Mouse (Mus musculus) neural tube, embryonic 10.5 days (tissue): Measurements from ENCODE around the gene Mrps31.

Source experiments
- DNase-seq: peaks from one replicate; pipeline ENCODE4 v3.0.0-alpha.2; 2017; ENCODE audit warnings: low spot score; ENCODE audit errors: extremely low spot score

Gene Mrps31

GRCm38 (mm10) chr8:22411282-22411702 is at the start of gene Mrps31:
Gene Mrps31 (plus strand): TSS chr8:22411361.
- peak; percentile 78 for DNase-seq

DNA sequence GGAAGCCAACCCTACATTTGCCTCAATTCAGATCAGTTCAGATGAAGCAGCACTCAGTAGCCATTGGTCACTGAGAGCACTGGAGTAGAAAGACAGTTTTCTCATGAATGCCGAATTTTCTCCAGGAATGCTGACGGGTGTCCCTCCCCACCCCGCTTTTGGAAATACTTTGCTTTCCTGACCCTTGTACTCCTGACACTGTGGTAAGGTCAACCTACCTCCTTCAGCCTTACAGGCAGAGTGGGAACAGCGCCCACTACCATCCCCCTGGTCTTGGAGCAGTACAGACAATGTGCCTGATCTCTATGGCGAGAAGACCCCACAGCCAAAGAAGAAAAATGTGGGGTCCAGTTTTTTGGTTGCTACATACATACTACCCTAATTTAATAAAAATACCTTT is 34.9 kb upstream of the Mrps31 start:
- DNase-seq = no peak

GRCm38 (mm10) chr8:22376903-22377302 is 34.3 kb upstream of the Mrps31 start:
- DNase-seq = peak; percentile 49

DNA sequence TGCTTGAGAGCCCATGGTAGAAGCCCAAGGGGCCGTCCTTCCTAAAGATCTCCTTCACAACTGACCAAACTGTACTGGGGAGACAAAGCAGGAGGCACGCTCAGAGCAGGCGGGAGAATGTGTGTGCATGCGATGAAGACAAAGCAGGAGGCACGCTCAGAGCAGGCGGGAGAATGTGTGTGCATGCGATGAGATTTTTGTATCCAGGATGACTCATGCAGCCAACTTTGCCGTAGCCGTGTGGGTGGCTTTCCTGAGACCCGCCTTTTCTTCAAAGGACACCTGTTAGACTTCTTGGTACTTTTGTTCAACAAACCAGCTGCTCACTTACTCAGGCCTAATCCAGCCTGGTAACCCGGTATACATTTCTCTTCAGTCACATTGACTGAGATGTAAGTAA is 30.2 kb upstream of the Mrps31 start:
- no peak for DNase-seq

GRCm38 (mm10) chr8:22382824-22383595 is 28.2 kb upstream of the Mrps31 start:
- no peak for DNase-seq

GRCm38 (mm10) chr8:22385158-22385557 is 26.0 kb upstream of the Mrps31 start:
- no peak for DNase-seq

DNA sequence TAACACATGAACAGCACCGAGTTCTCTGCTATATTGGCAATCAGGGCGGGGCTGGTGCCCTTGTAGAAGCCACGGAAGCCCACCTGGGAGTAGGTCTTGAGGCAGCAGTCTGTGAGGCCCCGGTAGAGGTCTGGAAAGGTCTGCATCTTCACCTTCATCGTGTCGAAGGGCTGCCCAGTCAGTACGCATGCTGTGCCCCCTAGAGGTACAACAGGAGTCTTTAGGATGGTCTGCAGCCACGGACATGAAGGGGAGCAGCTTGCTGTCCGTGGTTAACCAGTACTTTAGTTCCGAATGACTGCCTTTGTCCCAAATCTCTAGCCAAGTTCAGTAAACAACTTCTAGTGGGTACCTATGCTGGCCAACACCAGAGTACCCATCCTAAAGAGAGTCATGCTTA is 21.3 kb upstream of the Mrps31 start:
- no peak for DNase-seq

DNA sequence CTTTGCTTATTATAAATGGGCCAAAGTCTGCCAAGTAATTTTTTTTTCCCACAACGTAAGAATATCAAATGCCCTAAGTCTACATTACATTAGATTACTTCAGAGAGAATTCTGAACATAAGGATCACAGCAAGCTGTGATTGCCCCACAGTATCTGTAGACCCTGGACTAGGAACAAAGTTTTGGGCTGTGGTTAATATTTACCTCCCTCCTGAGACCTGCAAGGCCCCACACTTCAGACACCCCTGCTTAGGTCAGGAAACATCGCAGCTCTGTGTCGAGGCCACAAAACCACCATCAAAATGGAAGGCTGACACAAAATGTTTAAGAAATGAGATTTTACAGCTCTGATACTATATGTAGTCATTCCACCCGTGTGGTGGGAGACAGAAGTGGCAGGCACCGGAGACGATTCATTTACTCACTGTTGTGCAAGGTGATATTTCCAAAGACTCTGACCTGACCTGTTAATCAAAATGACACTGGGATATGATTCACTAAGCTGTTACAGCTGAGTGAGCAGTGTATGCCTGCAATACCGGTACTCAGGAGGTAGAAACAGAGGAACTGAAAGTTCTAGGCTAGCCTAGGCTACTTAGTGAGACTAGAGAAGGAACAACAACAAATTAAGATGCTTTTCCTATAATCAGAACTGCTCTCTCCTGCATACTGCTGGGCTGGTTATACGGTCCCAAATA is 20.2 kb upstream of the Mrps31 start:
- no peak for DNase-seq

GRCm38 (mm10) chr8:22394471-22394870 is 16.7 kb upstream of the Mrps31 start:
- DNase-seq = no peak

DNA sequence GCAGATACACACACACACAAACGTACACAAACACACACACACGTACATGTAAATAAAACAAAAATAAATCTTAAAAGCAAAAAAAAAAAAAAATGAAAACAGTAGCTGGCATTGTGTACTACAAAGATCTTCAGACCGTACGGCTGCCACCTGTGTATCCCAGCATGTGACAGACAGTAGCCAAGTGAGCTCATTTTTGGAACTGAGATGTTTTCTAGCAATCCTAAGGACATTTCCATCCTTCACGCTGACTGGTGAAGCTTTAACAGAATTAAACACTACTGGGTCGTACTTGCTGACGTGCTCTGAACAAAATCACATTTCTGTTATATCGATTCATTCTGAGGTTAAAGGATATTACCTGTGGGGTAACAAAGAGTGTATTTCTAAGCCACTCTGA is 15.9 kb upstream of the Mrps31 start:
- DNase-seq = no peak

- DNase-seq = no peak
Observed at GRCm38 (mm10) chr8:22397811-22398141, 13.4 kb upstream of the Mrps31 start.

GRCm38 (mm10) chr8:22398142-22398951 is 12.8 kb upstream of the Mrps31 start, which contains the start of gene Slc25a15:
Gene Slc25a15 (minus strand): TSS chr8:22398597.
- DNase-seq = peak; percentile 93

- DNase-seq = no peak
Observed at GRCm38 (mm10) chr8:22399285-22399880, 11.8 kb upstream of the Mrps31 start.

DNA sequence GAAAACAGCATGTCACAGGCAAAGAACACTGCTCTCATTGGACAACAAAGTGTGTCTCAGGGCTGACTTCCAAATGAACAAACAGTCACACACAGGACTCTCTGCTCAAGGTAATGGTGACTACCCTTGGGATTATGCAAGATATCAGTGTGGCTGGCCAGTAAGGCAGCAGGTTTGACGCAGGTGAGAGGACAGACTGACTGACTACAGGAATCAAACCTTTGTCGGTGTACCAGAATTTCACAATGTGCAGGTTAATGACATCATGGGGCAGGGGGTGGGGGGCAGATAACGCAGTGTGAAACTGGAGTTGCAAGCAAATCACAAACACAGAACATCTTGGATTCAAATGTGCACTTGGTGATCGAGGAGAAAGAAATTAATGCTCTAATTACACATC is 10.6 kb upstream of the Mrps31 start:
- no peak for DNase-seq

DNA sequence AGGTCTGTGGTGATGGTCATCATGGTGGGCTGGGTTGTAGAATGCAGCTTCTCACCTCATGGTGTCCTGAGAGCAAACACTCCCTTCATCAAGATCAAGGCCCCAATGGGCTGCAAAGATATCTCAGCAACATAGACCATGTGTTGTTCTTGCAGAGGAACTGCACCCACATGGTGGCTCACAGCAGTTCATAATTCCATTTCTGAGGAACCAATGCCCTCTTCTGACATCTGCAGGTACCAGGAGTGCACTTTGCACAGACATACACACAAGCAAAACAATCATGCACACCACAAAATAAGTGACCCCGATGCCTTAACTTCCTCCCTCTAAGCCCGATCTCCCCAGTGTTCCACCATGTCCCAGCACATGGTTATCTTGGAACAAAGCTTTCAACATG is 7.9 kb upstream of the Mrps31 start:
- DNase-seq = no peak

DNA sequence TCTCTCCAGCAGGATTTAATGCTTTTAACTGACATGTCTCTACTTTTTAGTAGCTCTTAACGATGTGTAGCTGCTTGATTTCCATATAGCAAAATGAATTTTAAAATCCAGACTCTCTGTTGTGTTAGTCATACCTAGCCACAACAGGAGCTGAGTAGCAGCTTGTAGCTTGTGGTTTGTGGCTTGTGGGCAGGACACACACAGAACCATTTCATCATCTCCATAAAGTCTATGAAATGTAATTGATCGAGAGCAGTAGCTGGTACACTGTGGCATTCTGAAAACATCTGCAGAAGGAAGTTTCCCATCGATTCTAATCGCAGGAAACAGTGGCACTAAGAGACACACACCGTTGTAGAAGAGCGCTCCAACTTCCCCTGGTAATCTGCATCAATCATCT is 5.4 kb upstream of the Mrps31 start:
- no peak for DNase-seq

GRCm38 (mm10) chr8:22410688-22411281 is 376 bp upstream of the Mrps31 start:
- no peak for DNase-seq

- DNase-seq = no peak
Observed at GRCm38 (mm10) chr8:22411971-22412370, 810 bp downstream of the Mrps31 start.
